In genomic region chr1:151861334-151861995, GRCm38 (mm10) we compare ENCODE assay signal across 17 mouse cellular contexts.
DNase-seq lines count a peak whose midpoint lies in the region; ATAC-seq and TF ChIP-seq lines count a peak whose summit lies in the region.
"Had no signal": no experiment of that assay in that cellular context is flagged by ENCODE, and none has a peak within 500 bp of the region (broad histone marks: within the 10 kb centered on the region; RNA-seq: fewer than 3 reads in every experiment).

No protein-coding gene starts in this region.

- ATAC-seq in liver, embryonic 14.5 days (ENCODE audit: insufficient read depth): no peak
- no peak for ATAC-seq in liver, embryonic 11.5 days (replicated peaks; ENCODE audit: low FRiP score)
- no peak for ATAC-seq in embryonic facial prominence, embryonic 15.5 days (ENCODE audit: insufficient number of reproducible peaks, low FRiP score, low TSS enrichment, low read depth)

- WGBS in liver, embryonic 14.5 days (ENCODE audit: insufficient replicate concordance): 57% methylated on average over 20 of the region's 20 CpGs
- 63% methylated on average over 20 of the region's 20 CpGs for WGBS in liver, embryonic 11.5 days
- WGBS in embryonic facial prominence, embryonic 15.5 days: 60% methylated on average over 20 of the region's 20 CpGs

- H3K36me3 ChIP-seq in liver, embryonic 14.5 days (replicated peaks; ENCODE audit: control insufficient read depth, insufficient read depth, low read depth): no peaks in the 10 kb centered on the region
- H3K36me3 ChIP-seq in liver, embryonic 11.5 days (ENCODE audit: control insufficient read depth, insufficient read depth, low read length): no peaks in the 10 kb centered on the region
- H3K36me3 ChIP-seq in CH12.LX (replicated peaks in 1 of 2; ENCODE audit: control insufficient read depth in 1 of 2, insufficient read depth in 1 of 2, low read length in 1 of 2): no peaks in the 10 kb centered on the region
- no peaks in the 10 kb centered on the region for H3K36me3 ChIP-seq in embryonic facial prominence, embryonic 15.5 days
- H3K36me3 ChIP-seq: forebrain, embryonic 10.5 days; hindbrain, embryonic 13.5 days; liver, embryonic 15.5 days had no signal

- no peak for TF ChIP-seq EP300 in liver, embryonic 14.5 days (IDR thresholded peaks at IDR 0.05; ENCODE audit: low read depth)
- no peak for TF ChIP-seq EP300 in CH12.LX (IDR thresholded peaks at IDR 0.05; ENCODE audit: low read length)

- no peak for TF ChIP-seq RAD21 in CH12.LX (IDR thresholded peaks at IDR 0.05; ENCODE audit: low read depth, low read length)

- dilution Hi-C loops in CH12.LX (cut with MboI; ENCODE audit: extremely low pct_ligation_motif_present, extremely low pct_unique_long_range_greater_than_20kb, low sequenced_read_pairs): no loop called here

- H3K4me3 ChIP-seq in liver, embryonic 14.5 days (ENCODE audit: insufficient read depth in 1 of 2, low read depth in 2 of 2, low read length in 2 of 2): no peak overlapping the region
- H3K4me3 ChIP-seq in liver, embryonic 11.5 days (ENCODE audit: low read depth, low read length): no peak overlapping the region
- H3K4me3 ChIP-seq in CH12.LX (replicated peaks in 1 of 3; ENCODE audit: low read depth in 2 of 3, low read length in 2 of 3, poor library complexity in 1 of 3): no peak overlapping the region
- no peak overlapping the region for H3K4me3 ChIP-seq in embryonic facial prominence, embryonic 15.5 days (replicated peaks)
- H3K4me3 ChIP-seq: forebrain, embryonic 10.5 days; hindbrain, embryonic 13.5 days; liver, embryonic 15.5 days; megakaryocyte, embryonic 14.5 days; myocyte had no signal

- no peak for TF ChIP-seq POLR2A in CH12.LX (IDR thresholded peaks at IDR 0.05; ENCODE audit: low read depth, low read length)

- no peaks in the 10 kb centered on the region for H3K9me3 ChIP-seq in liver, embryonic 14.5 days (ENCODE audit: control insufficient read depth, low read length)
- no peaks in the 10 kb centered on the region for H3K9me3 ChIP-seq in liver, embryonic 11.5 days (ENCODE audit: control insufficient read depth, low read length)
- no peaks in the 10 kb centered on the region for H3K9me3 ChIP-seq in CH12.LX (replicated peaks; ENCODE audit: low read length)
- no peaks in the 10 kb centered on the region for H3K9me3 ChIP-seq in embryonic facial prominence, embryonic 15.5 days (replicated peaks)
- H3K9me3 ChIP-seq: forebrain, embryonic 10.5 days; hindbrain, embryonic 13.5 days; liver, embryonic 15.5 days; megakaryocyte, embryonic 14.5 days had no signal

- no peaks in the 10 kb centered on the region for H3K27me3 ChIP-seq in liver, embryonic 14.5 days (ENCODE audit: control insufficient read depth, insufficient read depth, low read length)
- no peaks in the 10 kb centered on the region for H3K27me3 ChIP-seq in liver, embryonic 11.5 days (replicated peaks; ENCODE audit: control insufficient read depth, insufficient read depth, low read length)
- H3K27me3 ChIP-seq in CH12.LX (replicated peaks): no peaks in the 10 kb centered on the region
- H3K27me3 ChIP-seq in embryonic facial prominence, embryonic 15.5 days: no peaks in the 10 kb centered on the region
- H3K27me3 ChIP-seq: hindbrain, embryonic 13.5 days; liver, embryonic 15.5 days had no signal

- H3K9ac ChIP-seq in liver, embryonic 14.5 days (replicated peaks): no peak overlapping the region
- H3K9ac ChIP-seq in liver, embryonic 11.5 days (ENCODE audit: low read depth, low read length): no peak overlapping the region
- H3K9ac ChIP-seq in CH12.LX (ENCODE audit: insufficient read depth, low read depth): no peak overlapping the region
- no peak overlapping the region for H3K9ac ChIP-seq in embryonic facial prominence, embryonic 15.5 days
- H3K9ac ChIP-seq: hindbrain, embryonic 13.5 days; liver, embryonic 15.5 days had no signal

- TF ChIP-seq CTCF in liver, embryonic 14.5 days (IDR thresholded peaks at IDR 0.05; ENCODE audit: low read depth): peak; percentile 23; the same call in 1 of the 2 replicates
- TF ChIP-seq CTCF in CH12.LX (conservative IDR thresholded peaks at IDR 0.05 in 1 of 2, IDR thresholded peaks at IDR 0.05 in 1 of 2; ENCODE audit: low read depth in 2 of 2, low read length in 2 of 2): peak in 1 of 2 experiments; percentile 26; a peak in 2 of 4 replicates

- in situ Hi-C loops in CH12.LX (cut with MboI; ENCODE audit: low pct_ligation_motif_present, low pct_unique_long_range_greater_than_20kb, low sequenced_read_pairs): no loop called here

- H3K4me1 ChIP-seq in liver, embryonic 14.5 days (replicated peaks; ENCODE audit: control insufficient read depth in 2 of 2, insufficient read depth in 2 of 2, low read length in 1 of 2): no peaks in the 10 kb centered on the region
- no peaks in the 10 kb centered on the region for H3K4me1 ChIP-seq in liver, embryonic 11.5 days (replicated peaks; ENCODE audit: control insufficient read depth, insufficient read depth, low read length)
- no peaks in the 10 kb centered on the region for H3K4me1 ChIP-seq in CH12.LX (ENCODE audit: control insufficient read depth in 1 of 2, insufficient read depth in 2 of 2)
- H3K4me1 ChIP-seq in embryonic facial prominence, embryonic 15.5 days: peaks cover 6% of the 10 kb centered on the region; the same call in 1 of the 2 replicates
- H3K4me1 ChIP-seq: forebrain, embryonic 10.5 days; hindbrain, embryonic 13.5 days; liver, embryonic 15.5 days had no signal

- H3K79me2 ChIP-seq in CH12.LX (replicated peaks; ENCODE audit: control insufficient read depth, extremely low read depth, insufficient read depth, poor library complexity, severe bottlenecking): no peaks in the 10 kb centered on the region

- H3K4me2 ChIP-seq in liver, embryonic 14.5 days (ENCODE audit: low read depth): no peak overlapping the region
- H3K4me2 ChIP-seq in liver, embryonic 11.5 days: no peak overlapping the region
- no peak overlapping the region for H3K4me2 ChIP-seq in CH12.LX (ENCODE audit: insufficient read depth, low read depth, poor library complexity, severe bottlenecking)
- H3K4me2 ChIP-seq in embryonic facial prominence, embryonic 15.5 days (replicated peaks): no peak overlapping the region
- H3K4me2 ChIP-seq: hindbrain, embryonic 13.5 days; liver, embryonic 15.5 days had no signal

- peak; percentile 20 for DNase-seq in embryo, embryonic 10 days (ENCODE audit: low spot score)
- DNase-seq in embryo, embryonic 9.5 days (ENCODE audit: extremely low spot score): no peak
- DNase-seq in liver, embryonic 14.5 days (ENCODE audit: low read depth in 3 of 3, low spot score in 3 of 3): no peak
- no peak for DNase-seq in liver, embryonic 11.5 days (ENCODE audit: low spot score)
- peak; percentile 6 for DNase-seq in CH12.LX (ENCODE audit: extremely low read depth)
- DNase-seq in cerebellum, adult 9-11 months: no peak
- DNase-seq in left cerebral cortex, adult 11 months (ENCODE audit: low spot score): no peak
- DNase-seq: cerebellum, adult 18-20 months; kidney, adult 9 months; layer of hippocampus, adult 9-11 months; right cerebral cortex, postnatal 14 days had no signal

- H3K27ac ChIP-seq in liver, embryonic 14.5 days: no peak overlapping the region
- no peak overlapping the region for H3K27ac ChIP-seq in liver, embryonic 11.5 days (ENCODE audit: low read depth, low read length)
- no peak overlapping the region for H3K27ac ChIP-seq in CH12.LX (ENCODE audit: insufficient read depth, low read depth)
- H3K27ac ChIP-seq in embryonic facial prominence, embryonic 15.5 days (replicated peaks): peak overlapping the region; percentile 40; the same call in 1 of the 2 replicates
- H3K27ac ChIP-seq: forebrain, embryonic 10.5 days; hindbrain, embryonic 13.5 days; liver, embryonic 15.5 days had no signal

TF ChIP-seq in CH12.LX, 34 proteins besides CTCF, POLR2A, EP300 and RAD21:
- TF ChIP-seq MXI1 (IDR thresholded peaks at IDR 0.05; ENCODE audit: low read depth, low read length): no peak
- no peak for TF ChIP-seq SIN3A (IDR thresholded peaks at IDR 0.05; ENCODE audit: low read length)

Comparison
In these comparisons a context has a peak if more than half of its experiments do, and no peak if none do; other contexts are left out.
1. DNase-seq: peak in embryo, embryonic 10 days (single experiment) and CH12.LX (single experiment); none in embryo, embryonic 9.5 days (single experiment), liver, embryonic 14.5 days (0 of 3), liver, embryonic 11.5 days (single experiment), cerebellum, adult 9-11 months (single experiment) and left cerebral cortex, adult 11 months (single experiment).